Mouse (Mus musculus) T-helper 2 cell (primary cell): Measurements from ENCODE around the gene Gpsm1.

Source experiments
- in situ Hi-C: fragments of 300-600 bp; cut with MboI, MseI; formaldehyde crosslinking; loops from one replicate; pipeline ENCODE4 v1.15.1; 2025; ENCODE audit warnings: high pct_unique_total_duplicates

Gpsm1 gene

GRCm38 (mm10) chr2:26315072-26315924 is at the start of gene Gpsm1:
Gpsm1 (plus strand) TSS chr2:26315515.
- in situ Hi-C loops = no loop called here

- in situ Hi-C loops = loop anchor here (5.0 kb wide), 1 partner anchor 54 kb away; no protein-coding TSS in a partner anchor
Observed at GRCm38 (mm10) chr2:26266066-26266742, 49.1 kb upstream of the Gpsm1 start.

GRCm38 (mm10) chr2:26268216-26268615 is 47.1 kb upstream of the Gpsm1 start:
- in situ Hi-C loops = loop anchor here (5.0 kb wide), 1 partner anchor 56 kb away; no protein-coding TSS in a partner anchor

- in situ Hi-C loops = no loop called here
Observed at GRCm38 (mm10) chr2:26273611-26274010, 41.7 kb upstream of the Gpsm1 start.

- in situ Hi-C loops = loop anchor here (10.0 kb wide), 2 partner anchors 515 to 895 kb away; partner anchors contain the start of gene Lcn3
Observed at GRCm38 (mm10) chr2:26279712-26280111, 35.6 kb upstream of the Gpsm1 start.

GRCm38 (mm10) chr2:26280594-26280993 is 34.7 kb upstream of the Gpsm1 start:
- in situ Hi-C loops = loop anchor here (10.0 kb wide), 2 partner anchors 516 to 894 kb away; partner anchors contain the start of gene Lcn3

- in situ Hi-C loops = loop anchor here (10.0 kb wide), 2 partner anchors 521 to 889 kb away; partner anchors contain the start of gene Lcn3
Observed at GRCm38 (mm10) chr2:26285804-26286203, 29.5 kb upstream of the Gpsm1 start.

GRCm38 (mm10) chr2:26286391-26286790 is 28.9 kb upstream of the Gpsm1 start:
- in situ Hi-C loops = loop anchor here (10.0 kb wide), 2 partner anchors 522 to 888 kb away; partner anchors contain the start of gene Lcn3

DNA sequence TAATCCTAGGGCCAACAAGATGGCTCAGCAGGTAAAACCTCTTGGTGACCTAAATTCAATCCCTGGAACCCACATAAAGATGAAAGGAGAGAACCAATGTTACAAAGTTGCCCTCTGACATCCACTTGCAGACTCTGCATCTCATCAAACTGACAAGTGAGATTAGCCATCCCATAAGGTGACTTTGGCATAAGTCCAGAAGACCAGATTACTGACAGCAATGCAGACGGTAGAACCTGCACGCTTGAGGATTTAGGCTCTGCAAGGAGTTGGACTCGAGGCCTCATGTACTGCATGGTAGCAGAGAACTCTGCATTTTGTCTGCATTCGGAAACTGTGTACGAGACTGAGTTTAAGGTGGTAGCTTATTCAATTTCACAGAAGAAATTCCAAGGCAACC is 25.2 kb upstream of the Gpsm1 start:
- in situ Hi-C loops = no loop called here

- in situ Hi-C loops = no loop called here
Observed at GRCm38 (mm10) chr2:26294457-26294856, 20.9 kb upstream of the Gpsm1 start, which contains the start of gene Ccdc187. Ccdc187 (minus strand) TSS chr2:26294557.

GRCm38 (mm10) chr2:26296606-26297195 is 18.6 kb upstream of the Gpsm1 start:
- in situ Hi-C loops = no loop called here

DNA sequence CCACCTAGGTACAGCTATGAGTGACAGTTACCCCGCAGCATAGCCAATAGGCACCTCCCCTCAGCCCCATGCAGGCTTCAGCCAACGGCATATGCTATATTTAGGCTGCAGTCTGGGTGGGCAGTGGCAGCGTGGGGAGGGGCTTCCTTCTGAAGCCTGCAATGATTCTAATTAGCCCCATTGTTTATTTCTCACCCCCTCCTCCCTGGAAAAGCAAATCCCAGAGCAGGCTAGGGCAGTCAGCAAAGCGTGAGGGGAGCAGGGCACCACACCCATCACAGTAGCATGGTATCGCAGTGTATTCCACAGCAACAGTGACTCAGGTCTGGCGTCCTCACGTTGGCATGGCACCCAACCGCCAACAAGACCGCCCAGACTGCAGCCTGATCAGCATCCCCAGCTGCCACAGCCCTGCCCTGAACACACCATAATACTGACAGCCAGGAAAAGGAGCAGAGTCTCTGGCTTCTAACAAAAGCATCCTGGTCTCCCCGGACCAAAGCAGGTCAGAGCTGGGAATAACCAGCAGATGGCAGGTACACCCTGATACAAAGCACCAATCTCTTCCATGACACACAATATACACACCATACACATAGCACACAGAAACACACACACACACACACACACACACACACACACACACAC is 17.0 kb upstream of the Gpsm1 start:
- in situ Hi-C loops = no loop called here

DNA sequence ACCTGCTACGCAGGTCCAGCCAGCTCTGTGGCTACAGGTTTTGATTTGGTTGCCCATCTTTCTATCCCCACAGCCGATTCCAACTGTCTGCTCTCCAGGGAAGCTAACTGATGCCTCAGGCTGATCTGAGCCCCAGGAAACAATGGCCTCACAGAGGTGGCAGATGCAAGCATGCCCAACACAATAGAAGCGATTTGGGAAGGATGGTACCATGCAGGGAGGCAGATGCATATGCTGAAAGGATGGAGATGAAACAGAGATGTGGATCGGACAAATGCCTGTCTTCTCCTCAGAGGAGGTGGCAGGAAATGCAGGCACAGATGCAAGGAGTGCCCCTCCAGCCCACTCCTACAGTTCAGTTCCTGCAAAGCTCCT is 16.5 kb upstream of the Gpsm1 start:
- in situ Hi-C loops = no loop called here

DNA sequence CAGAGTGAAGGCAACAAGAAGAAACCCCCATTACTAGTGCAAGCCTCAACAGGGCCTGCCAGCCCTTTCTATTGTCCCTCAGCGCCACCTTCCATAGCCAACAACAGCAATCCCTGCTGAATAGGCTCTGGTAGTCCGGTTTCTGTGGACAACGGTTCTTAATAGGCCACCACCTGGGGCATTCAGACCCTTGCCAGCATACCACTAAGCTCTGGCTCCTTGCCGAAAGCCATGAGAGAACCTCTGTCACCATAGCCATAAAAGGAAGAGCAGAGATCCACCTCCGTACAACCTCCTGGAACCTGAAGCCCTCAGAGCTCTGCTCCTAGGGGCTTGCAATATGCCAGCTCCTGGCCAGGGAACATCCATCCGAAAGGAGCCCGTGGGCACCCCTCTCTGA is 16.0 kb upstream of the Gpsm1 start:
- in situ Hi-C loops = no loop called here

- in situ Hi-C loops = no loop called here
Observed at GRCm38 (mm10) chr2:26300161-26300807, 15.0 kb upstream of the Gpsm1 start.

DNA sequence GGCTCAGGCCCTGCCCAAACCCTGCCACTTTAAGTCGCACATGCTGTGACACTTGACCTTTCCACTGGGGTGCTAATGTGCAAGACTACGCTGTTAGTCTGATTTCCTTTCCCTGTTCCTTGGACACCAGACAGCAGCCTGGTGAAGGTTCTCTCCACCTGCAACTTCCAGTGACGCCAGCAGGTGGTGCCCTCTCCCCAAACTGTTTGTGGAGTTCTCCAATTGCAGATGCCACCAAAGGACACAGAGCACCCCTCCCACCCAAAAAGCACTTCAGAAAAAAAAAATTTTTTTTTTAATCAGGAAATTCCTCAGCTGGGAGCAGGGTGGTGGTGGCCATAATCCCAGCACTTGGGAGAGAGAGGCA is 14.5 kb upstream of the Gpsm1 start:
- in situ Hi-C loops = no loop called here

- in situ Hi-C loops = no loop called here
Observed at GRCm38 (mm10) chr2:26302005-26302503, 13.3 kb upstream of the Gpsm1 start.

- in situ Hi-C loops = no loop called here
Observed at GRCm38 (mm10) chr2:26304711-26305110, 10.6 kb upstream of the Gpsm1 start.

DNA sequence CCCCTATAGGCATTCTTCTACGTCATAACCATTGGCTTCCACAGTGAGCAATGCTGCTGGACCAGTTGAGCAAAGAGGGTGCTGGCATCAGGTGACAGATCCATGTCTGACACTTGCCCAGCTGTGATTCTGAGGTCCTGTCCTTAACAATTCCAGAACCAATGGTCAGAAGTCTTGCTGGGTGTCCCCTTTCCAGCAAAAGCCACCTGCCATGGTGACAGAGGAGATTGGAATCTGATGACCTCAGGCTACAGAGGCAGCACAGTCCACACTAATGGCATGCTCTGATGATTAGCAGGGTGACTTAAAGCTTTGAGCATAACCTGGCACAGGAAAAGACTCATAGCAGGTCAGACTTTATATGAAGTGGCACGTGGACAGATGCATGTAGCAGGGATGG is 9.8 kb upstream of the Gpsm1 start:
- in situ Hi-C loops = no loop called here

DNA sequence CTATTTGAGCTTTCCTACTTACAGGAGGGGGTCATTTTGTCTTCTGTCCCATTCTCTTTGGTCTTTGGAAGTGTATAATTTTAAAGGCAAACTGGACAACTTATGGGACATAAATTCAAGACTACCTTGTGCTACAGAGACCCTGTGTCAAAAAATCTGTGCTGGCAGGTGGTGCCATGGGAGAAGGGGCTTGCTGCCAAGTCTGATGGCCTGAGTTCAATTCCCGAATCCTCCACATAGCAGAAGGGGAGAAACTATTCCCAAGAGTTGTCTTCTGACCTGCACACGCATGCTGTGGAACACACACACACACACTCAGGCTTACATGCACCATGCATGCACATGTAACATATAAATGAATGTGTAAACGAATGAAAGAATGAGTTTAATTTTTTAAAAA is 8.6 kb upstream of the Gpsm1 start:
- in situ Hi-C loops = no loop called here

DNA sequence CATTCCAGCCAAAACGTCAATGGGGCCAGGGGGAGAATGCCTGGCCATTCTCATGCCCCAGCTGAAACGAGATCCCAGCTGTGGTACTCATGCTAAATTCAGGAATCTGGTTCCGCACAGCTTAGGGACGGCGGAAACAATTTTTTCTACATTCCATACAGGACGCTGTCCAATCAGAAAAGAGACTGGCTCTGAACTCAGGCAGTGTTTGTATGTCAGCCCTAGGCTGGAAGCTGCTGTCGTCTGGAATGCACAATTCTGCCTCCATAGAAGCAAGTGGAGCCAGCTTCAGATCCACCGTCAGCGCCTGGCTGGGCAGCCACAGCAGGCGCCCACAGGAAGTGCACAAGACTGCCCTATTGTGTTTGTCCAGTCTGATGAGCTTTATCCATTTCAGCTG is 5.6 kb upstream of the Gpsm1 start:
- in situ Hi-C loops = no loop called here
